In the genomic region with DNA sequence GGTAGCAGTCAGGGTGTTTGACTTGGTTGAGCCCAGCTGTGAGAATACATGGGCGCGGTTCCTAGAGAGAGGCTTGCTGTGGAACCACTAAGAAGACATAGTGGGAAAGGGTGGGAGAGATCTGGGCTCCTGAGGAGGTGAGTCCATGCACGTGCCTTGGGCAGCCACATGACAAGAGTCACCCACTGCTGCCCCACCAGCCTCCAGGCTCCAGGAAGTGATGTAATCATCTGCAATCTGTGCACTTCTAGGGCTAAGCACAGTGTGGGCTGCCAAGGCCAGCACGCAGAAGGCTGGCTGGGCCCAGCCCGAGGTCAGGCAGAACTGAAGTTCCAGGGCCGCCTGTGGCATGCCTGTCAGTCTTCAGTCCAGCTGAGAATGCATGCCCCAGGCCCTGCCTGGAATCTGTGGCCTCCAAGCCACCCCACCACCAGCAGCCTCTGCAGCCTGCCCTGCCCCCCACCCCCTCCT, we compare ENCODE assay signal across 9 mouse cellular contexts. TPM values are rescaled to one million over a fixed set of nuclear protein-coding genes. Genes with fewer than 3 reads are reported as not detected.
DNase-seq lines count a peak whose midpoint lies in the region; ATAC-seq and TF ChIP-seq lines count a peak whose summit lies in the region.
"Had no signal": no experiment of that assay in that cellular context is flagged by ENCODE, and none has a peak within 500 bp of the region (broad histone marks: within the 10 kb centered on the region; RNA-seq: fewer than 3 reads in every experiment).

No protein-coding gene starts in this region.

- no peak overlapping the region for H3K4me2 ChIP-seq in heart, embryonic 15.5 days
- H3K4me2 ChIP-seq in lung, embryonic 15.5 days, result no peak overlapping the region

- peak overlapping the region; percentile 96 for H3K27ac ChIP-seq in gastrocnemius, adult 2 months
- peak overlapping the region; percentile 79 for H3K27ac ChIP-seq in heart, embryonic 15.5 days
- H3K27ac ChIP-seq in lung, embryonic 15.5 days, result peak overlapping the region; percentile 56

- ATAC-seq in heart, embryonic 15.5 days (replicated peaks; ENCODE audit: insufficient number of reproducible peaks, insufficient read depth, low FRiP score, low read depth), result peak; percentile 66
- no peak; the same call in 1 of the 2 replicates for ATAC-seq in lung, embryonic 15.5 days (ENCODE audit: borderline replicate concordance, extremely low read depth, low FRiP score, low TSS enrichment)

- peaks cover 82% of the 10 kb centered on the region for H3K4me1 ChIP-seq in heart, embryonic 15.5 days (replicated peaks)
- peaks cover 47% of the 10 kb centered on the region for H3K4me1 ChIP-seq in lung, embryonic 15.5 days

- intact Hi-C loops in gastrocnemius, adult 2 months (cut with DNase I), result no loop called here
- intact Hi-C loops in gastrocnemius, postnatal 14 days (cut with DNase I; ENCODE audit: low total_unique reads), result no loop called here

- H3K36me3 ChIP-seq in heart, embryonic 15.5 days, result peaks cover 14% of the 10 kb centered on the region
- H3K36me3 ChIP-seq in lung, embryonic 15.5 days, result peaks cover 7% of the 10 kb centered on the region; the same call in 1 of the 2 replicates

- H3K27me3 ChIP-seq in heart, embryonic 15.5 days, result no peaks in the 10 kb centered on the region
- H3K27me3 ChIP-seq in lung, embryonic 15.5 days, result no peaks in the 10 kb centered on the region

- no peak for TF ChIP-seq CTCF in gastrocnemius, adult 2 months (IDR thresholded peaks at IDR 0.05)

- no peak overlapping the region for H3K9ac ChIP-seq in heart, embryonic 15.5 days
- H3K9ac ChIP-seq in lung, embryonic 15.5 days, result no peak overlapping the region

- H3K9me3 ChIP-seq in heart, embryonic 15.5 days (replicated peaks), result no peaks in the 10 kb centered on the region
- no peaks in the 10 kb centered on the region for H3K9me3 ChIP-seq in lung, embryonic 15.5 days

- peak; percentile 75 for DNase-seq in gastrocnemius, adult 2 months
- no peak for DNase-seq in gastrocnemius, adult 18-20 months (ENCODE audit: low spot score)
- DNase-seq in Muller cell, postnatal 12 days (ENCODE audit: inconsistent ontology term), result peak; percentile 92
- no peak for DNase-seq in thymus, postnatal 25 days
- DNase-seq in B cell, adult 2 months, result no peak
- DNase-seq in gastrocnemius, postnatal 14 days, result no peak

- no peak overlapping the region for H3K4me3 ChIP-seq in gastrocnemius, adult 2 months
- no peak overlapping the region for H3K4me3 ChIP-seq in heart, embryonic 15.5 days
- no peak overlapping the region for H3K4me3 ChIP-seq in lung, embryonic 15.5 days
- H3K4me3 ChIP-seq: erythroblast, embryonic 14.5 days had no signal

- 27% methylated on average over 6 of the region's 6 CpGs for WGBS in heart, embryonic 15.5 days
- WGBS in lung, embryonic 15.5 days, result 46% methylated on average over 6 of the region's 6 CpGs

RNA-seq across cellular contexts. Expression of a gene that starts 46.3 kb away (rescaled TPM):
- total RNA-seq in gastrocnemius, adult 2 months (2021), result 10 to 100 TPM; 27.4 to 34.5 TPM
- 10 to 100 TPM; 26.6 to 28.6 TPM for total RNA-seq in gastrocnemius, adult 18-20 months (2021)
- 22.1 and 26.2 TPM in 2 replicates for polyA plus RNA-seq in heart, embryonic 15.5 days (2015; fragmentation: Nextera tagmentation; extraction: Ambion mirVana)
- polyA plus RNA-seq in lung, embryonic 15.5 days (2015; fragmentation: Nextera tagmentation; extraction: Ambion mirVana), result 19.8 and 23.8 TPM in 2 replicates
- 10 to 100 TPM; 30.3 to 36.0 TPM for total RNA-seq in gastrocnemius, postnatal 14 days (2021)

Comparison
In these comparisons a context has a peak if more than half of its experiments do, and no peak if none do; other contexts are left out.
1. DNase-seq: peak in gastrocnemius, adult 2 months (single experiment) and Muller cell, postnatal 12 days (single experiment); none in gastrocnemius, adult 18-20 months (single experiment), thymus, postnatal 25 days (single experiment), B cell, adult 2 months (0 of 2) and gastrocnemius, postnatal 14 days (single experiment).
2. Peak in every context shown above with its lines, with median percentiles within 50 percentile points of each other: H3K27ac ChIP-seq.